Comparison of ENCODE assay signal across 8 mouse cellular contexts in the genomic region with DNA sequence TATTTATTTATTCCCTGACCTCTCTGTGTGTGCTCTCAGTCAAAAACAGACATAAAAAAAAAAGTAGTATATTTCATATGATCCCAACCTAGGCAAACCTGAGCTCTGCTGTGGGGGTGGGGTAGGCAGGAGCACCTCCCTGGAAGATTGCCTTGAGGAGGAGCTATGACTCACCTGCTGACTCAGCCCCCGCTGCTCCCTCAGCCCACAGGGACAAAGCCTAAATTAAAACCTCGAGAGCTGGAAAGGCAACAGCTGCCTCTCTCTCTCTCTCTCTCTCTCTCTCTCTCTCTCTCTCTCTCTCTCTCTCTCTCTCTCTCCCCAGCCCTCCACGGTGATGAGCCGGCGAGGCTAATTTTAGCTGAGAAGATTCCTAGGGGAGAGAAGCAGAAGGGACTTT. TPM values are rescaled to one million over a fixed set of nuclear protein-coding genes. Genes with fewer than 3 reads are reported as not detected.
DNase-seq lines count a peak whose midpoint lies in the region; ATAC-seq lines count a peak whose summit lies in the region.

No protein-coding gene starts in this region.

- peak; percentile 24 for DNase-seq in kidney, postnatal 14 days
- DNase-seq in kidney, adult 11 months = no peak
- DNase-seq in adrenal gland, postnatal 36 days = peak; percentile 89 to 91
- DNase-seq in gastrocnemius, postnatal 25 days = peak; percentile 80
- peak; percentile 61 to 92 for DNase-seq in left cerebral cortex, adult 8-10 months (ENCODE audit: low spot score in 2 of 2)
- DNase-seq in testis, postnatal 14 days (ENCODE audit: low spot score) = peak; percentile 41
- no peak for DNase-seq in spleen, adult 18-20 months

- ATAC-seq in megakaryocyte-erythroid progenitor cell, adult 5-6 weeks (replicated peaks; ENCODE audit: low FRiP score, low TSS enrichment, poor library complexity, severe bottlenecking) = no peak

RNA-seq across cellular contexts. Expression of gene Tmod1, which starts 49.1 kb away (rescaled TPM):
- total RNA-seq in adrenal gland, postnatal 36 days (2021) = 1 to 10 TPM; 2.0 to 6.6 TPM
- total RNA-seq in gastrocnemius, postnatal 25 days (2021) = 100 to 1,000 TPM; 205 to 220 TPM
- 10 to 100 TPM; 51.9 to 57.0 (median 53.7) TPM for total RNA-seq in left cerebral cortex, adult 8-10 months (2022)
- total RNA-seq in megakaryocyte-erythroid progenitor cell, adult 5-6 weeks (2014; fragmentation: Nextera tagmentation) = 0.39 and 0.40 TPM in 2 replicates
- total RNA-seq in megakaryocyte-erythroid progenitor cell, adult 5-6 weeks (2017) = 1.3 TPM in 1 of 2 replicates, not detected in the other

RNA-seq across cellular contexts. Expression of gene Ncbp1, which starts 50.6 kb away (rescaled TPM):
- total RNA-seq in adrenal gland, postnatal 36 days (2021) = 10 to 100 TPM; 48.5 to 49.5 TPM
- 10 to 100 TPM; 13.0 to 13.2 TPM for total RNA-seq in gastrocnemius, postnatal 25 days (2021)
- total RNA-seq in left cerebral cortex, adult 8-10 months (2022) = 10 to 100 TPM; 41.2 to 45.9 (median 45.1) TPM
- 88.8 and 101 TPM in 2 replicates for total RNA-seq in megakaryocyte-erythroid progenitor cell, adult 5-6 weeks (2014; fragmentation: Nextera tagmentation)
- 108 and 126 TPM in 2 replicates for total RNA-seq in megakaryocyte-erythroid progenitor cell, adult 5-6 weeks (2017)

RNA-seq across cellular contexts. Expression of gene Tstd2, which starts 50.6 kb away (rescaled TPM):
- total RNA-seq in adrenal gland, postnatal 36 days (2021) = 10 to 100 TPM; 29.4 to 29.5 TPM
- total RNA-seq in gastrocnemius, postnatal 25 days (2021) = 10 to 100 TPM; 10.2 to 10.7 TPM
- total RNA-seq in left cerebral cortex, adult 8-10 months (2022) = 10 to 100 TPM; 13.9 to 20.6 (median 18.8) TPM
- total RNA-seq in megakaryocyte-erythroid progenitor cell, adult 5-6 weeks (2014; fragmentation: Nextera tagmentation) = 27.6 and 33.4 TPM in 2 replicates
- 39.8 and 41.0 TPM in 2 replicates for total RNA-seq in megakaryocyte-erythroid progenitor cell, adult 5-6 weeks (2017)

Comparison
In these comparisons a context has a peak if more than half of its experiments do, and no peak if none do; other contexts are left out.
1. DNase-seq: peak in kidney, postnatal 14 days (single experiment), adrenal gland, postnatal 36 days (2 of 2), gastrocnemius, postnatal 25 days (single experiment), left cerebral cortex, adult 8-10 months (2 of 2) and testis, postnatal 14 days (single experiment); none in kidney, adult 11 months (single experiment) and spleen, adult 18-20 months (0 of 2).
2. RNA of gene Tmod1, which starts 49.1 kb away (total RNA-seq): 205 to 220 TPM in gastrocnemius, postnatal 25 days and 51.9 to 57.0 TPM in left cerebral cortex, adult 8-10 months; 2.0 to 6.6 TPM in adrenal gland, postnatal 36 days and 0.39 to 1.3 TPM in megakaryocyte-erythroid progenitor cell, adult 5-6 weeks; every median in the first group is over 4 times any median in the second.